Mouse (Mus musculus) bone marrow macrophage, adult 2 months (primary cell): ENCODE measurements around the gene Msrb3.

Experiments used
- CTCF ChIP-seq: IDR thresholded peaks from 2 replicates; pipeline ENCODE4 v1.5.1; 2012; ENCODE audit warnings: low read depth, mild to moderate bottlenecking, low read length, moderate library complexity
- POLR2A ChIP-seq: IDR thresholded peaks from 2 replicates; pipeline ENCODE4 v1.6.1; 2012; ENCODE audit warnings: mild to moderate bottlenecking, low read depth, low read length, borderline replicate concordance

DNA sequence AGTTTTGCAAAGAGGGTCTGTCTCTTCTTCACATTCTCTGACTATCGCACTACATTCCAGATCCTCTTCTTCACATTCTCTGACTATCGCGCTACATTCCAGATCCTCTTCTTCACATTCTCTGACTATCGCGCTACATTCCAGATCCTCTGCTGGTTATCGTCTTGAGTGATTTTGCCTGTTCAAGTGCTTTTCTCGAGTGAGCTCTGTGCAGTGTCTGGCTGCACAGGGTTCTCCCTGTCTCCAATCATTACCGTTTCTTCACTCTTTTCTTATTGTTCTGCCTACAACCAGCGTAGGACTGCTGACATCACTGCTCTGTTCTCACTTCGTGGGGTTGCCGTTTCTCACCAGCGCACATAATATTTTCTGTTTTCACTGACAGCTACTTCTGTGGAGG is 138.2 kb downstream of the Msrb3 start:
- TF ChIP-seq CTCF (no peak), POLR2A (no peak)
